Mouse (Mus musculus) mature B cell (primary cell): ENCODE measurements around the gene Ulk4.

Source experiments
- in situ Hi-C: fragments of 300-500 bp; cut with MboI; formaldehyde crosslinking; loops from 2 replicates; pipeline ENCODE4 v1.14.3; 2019

The Ulk4 gene

DNA sequence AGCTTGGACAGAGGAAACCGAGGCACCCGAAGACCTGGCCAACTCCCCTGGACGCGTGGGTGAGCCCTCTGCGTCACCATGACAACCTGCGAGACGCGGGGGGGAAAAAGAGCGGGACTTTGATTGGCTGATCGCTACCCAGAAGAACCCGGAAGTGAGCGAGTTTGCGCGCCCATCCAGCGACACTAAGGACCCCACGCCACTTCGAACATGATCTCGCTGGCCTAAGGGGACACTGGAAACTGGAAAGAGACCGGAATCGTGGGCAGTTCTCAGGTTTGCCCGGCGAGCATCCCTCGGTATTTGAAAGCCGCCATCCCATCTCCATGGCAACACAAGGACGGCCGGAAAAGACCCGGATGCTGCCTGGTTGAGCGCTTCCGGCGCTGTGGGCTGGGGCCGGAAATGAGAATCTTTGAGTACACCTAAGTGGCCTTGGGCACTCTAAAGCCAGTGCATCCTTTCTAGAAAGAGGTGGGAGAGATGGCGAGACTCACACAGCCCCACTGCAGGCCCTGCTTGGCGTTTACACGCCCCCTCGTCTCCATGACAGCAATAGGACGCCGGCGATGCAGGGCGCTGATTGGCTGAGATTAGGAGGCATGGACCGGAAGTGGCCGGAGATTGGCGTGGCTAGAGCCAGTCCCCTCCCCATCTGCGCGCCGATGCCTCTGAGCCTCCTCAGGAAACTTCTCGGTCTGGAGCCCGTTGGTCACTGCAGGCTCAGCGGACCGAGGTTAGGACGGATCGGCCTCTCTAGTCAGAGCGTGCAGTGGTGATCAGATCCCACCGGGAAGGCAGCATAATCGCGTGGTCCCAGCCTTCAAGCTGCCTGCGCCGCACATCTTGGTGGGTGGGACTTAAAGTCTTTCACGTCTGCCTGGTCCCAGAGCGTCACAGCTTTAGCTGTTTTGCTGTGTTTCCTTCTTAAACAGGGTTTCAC lies at the start of gene Ulk4:
Gene Ulk4, minus strand, starts transcription at position 80 of the 943 bp plus-strand sequence.
- in situ Hi-C loops, result no loop called here

DNA sequence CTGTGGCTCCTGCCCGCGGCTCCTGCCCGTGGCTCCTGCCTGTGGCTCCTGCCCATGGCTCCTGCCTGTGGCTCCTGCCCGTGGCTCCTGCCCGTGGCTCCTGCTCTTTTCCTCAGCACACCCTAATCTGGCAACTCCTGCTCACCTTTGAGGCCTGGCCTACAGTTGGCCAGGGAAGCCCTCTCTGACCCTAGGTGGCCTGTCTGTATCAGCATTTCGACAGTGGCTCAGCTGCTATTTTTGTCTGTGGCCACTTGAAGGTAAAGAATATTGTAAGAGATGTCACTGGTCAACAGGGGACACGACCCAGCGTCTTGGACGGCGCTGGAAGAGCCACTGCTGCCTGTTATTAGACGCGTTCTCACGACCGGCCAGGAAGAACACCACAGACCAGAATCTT lies 45.0 kb upstream of the Ulk4 start:
- in situ Hi-C loops, result no loop called here

GRCm38 (mm10) chr9:121321118-121321517 lies 44.1 kb upstream of the Ulk4 start:
- in situ Hi-C loops, result no loop called here

DNA sequence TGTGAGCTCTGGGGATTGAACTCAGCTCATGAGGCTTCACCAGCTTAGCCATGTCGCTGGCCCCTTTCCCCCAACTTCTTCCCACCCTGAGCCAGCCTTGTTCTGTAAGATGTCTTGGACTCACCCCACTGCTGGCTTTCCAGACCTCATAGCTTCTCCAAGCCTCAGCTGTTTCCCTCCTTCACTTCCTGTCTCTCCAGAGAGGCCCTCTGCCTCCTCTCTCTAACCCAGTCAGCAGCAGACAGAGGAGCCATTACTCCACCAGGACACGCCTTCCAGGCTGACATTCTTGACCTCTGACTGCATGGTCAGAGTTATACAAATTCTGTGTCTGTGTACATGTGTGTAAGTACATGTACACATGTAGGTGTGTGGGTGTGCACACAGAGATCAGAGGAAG lies 43.4 kb upstream of the Ulk4 start:
- in situ Hi-C loops, result no loop called here

- in situ Hi-C loops, result no loop called here
Observed at GRCm38 (mm10) chr9:121319323-121319966, 42.4 kb upstream of the Ulk4 start.

DNA sequence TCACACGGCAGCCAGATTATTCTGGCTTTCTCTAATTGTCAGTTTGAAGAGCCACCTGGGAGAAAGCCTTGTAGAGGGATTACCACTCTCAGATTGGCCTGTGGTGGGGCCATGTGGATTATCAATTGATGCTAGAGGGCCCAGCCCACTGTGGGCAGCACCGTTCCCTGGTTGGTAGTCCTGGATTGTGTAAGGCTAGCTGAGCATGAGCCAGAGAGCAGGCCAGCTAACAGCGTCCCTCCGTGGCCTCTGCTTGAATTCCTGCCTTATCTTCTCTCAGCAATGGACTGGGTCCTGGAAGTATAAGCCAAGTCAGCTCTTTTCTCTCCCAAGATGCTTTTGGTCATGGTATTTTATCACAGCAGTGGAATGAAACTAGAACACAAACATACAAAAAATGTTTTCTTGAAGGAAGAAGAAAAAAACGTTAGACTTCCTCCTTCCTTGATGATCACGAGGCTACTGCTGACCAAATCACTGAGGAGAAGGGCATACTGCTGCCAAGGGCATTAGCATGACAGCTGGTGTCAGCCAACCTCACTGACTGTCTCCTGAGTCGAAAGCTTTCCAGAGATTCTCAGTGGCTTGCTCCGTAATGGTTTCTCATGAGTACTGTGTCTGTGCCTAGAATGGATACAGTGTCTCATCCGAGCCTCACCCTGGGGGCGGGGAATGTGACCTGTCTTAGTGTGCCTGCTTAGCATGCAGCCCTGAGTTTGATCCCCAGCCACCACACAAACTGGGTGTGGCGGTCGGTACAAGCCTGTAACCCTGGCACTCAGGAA lies 39.8 kb upstream of the Ulk4 start:
- in situ Hi-C loops, result no loop called here

DNA sequence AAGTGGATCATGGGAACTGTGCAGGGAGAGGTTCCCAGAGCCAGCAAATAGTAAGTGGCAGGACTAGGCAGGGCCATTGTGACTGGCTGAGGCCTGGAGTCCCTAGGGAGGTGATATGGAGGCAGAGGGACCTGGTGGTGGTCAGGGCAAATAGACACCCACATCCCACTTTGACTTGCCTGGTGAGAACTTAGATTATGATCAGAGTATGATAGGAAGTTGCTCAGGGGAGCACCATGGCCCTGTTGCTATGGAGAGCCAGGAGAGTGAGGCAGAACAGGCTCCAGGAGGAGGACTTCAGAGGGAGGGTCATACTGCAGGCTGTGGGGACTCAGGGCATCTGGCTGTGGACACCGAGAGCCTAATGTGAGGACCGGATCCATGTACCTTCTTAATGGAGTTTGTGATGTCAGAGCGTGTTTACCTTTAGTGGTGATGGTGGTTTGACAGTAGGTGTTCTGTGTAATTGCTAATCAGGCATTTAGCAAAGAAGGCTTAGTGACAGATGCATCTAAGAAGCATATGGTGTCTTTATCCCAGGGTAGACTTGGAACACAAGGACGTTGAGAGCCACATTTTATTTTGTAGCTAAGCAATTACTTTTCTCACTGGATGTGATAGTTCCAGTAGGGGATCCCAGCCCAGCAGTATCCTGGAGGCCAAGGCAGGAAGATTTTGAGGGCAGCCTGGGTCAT lies 39.1 kb upstream of the Ulk4 start:
- in situ Hi-C loops, result no loop called here

DNA sequence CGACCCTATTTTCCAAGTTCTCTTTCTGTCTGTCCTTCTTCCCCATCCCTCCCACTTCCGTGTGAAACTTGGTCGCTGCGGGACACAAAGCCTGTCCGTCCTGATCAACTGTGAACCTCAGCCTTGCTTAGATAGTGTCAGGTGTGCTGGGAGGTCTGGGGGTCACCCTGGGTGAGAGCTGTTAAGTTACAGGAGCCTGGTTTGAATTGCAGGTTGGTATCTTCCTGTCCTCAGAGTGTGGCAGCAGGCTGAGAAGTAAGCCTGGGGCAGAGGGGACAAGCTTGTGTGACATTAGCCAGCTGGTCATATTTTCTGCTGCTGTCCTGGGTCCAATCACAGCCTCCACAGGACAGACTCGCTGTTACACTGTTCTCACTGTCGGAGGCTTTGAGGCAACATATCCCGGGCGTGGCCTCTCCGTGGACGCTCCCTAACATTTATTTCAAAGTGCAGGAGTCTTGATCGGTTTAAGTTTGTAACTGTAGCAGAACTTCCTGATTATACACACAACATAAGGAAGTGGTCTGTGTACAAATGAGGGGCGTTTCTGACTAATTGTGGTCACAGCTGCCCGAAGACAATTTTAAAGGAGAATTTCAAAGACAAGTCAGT lies 37.6 kb upstream of the Ulk4 start:
- in situ Hi-C loops, result no loop called here

DNA sequence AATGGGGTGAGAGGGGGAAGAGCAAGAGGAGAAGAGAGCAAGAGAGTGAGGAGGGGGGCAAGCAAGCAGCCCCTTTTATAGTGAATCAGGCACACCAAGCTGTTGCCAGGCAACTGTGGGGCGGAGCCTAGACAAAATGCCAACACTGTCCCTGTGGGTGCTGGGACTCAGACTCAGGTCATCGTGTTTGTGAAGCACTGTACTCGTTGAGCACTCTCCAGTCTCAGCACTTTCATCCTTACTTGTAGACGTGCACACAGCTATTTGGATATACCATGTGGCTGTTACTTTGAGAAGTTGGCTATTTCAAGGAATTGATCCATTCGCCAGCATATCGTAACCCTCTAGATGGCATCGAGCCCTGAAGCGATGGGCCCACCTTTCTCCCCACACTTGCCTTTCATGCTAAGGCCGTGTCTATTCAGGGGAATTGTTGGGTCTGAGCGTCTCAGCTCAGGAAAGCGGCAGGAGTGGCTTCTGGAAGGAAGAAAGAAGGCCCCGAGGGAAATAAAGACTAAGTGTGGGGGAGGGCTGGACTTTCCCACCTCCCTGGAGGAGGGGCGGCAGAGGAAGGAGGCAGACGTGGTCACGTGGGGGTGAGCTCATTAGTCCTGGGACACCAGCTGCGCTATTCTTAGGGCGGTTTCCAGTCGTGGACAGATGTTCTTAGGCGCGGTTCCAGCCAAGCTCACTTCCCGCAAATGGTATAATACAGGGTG lies 36.8 kb upstream of the Ulk4 start:
- in situ Hi-C loops, result no loop called here

DNA sequence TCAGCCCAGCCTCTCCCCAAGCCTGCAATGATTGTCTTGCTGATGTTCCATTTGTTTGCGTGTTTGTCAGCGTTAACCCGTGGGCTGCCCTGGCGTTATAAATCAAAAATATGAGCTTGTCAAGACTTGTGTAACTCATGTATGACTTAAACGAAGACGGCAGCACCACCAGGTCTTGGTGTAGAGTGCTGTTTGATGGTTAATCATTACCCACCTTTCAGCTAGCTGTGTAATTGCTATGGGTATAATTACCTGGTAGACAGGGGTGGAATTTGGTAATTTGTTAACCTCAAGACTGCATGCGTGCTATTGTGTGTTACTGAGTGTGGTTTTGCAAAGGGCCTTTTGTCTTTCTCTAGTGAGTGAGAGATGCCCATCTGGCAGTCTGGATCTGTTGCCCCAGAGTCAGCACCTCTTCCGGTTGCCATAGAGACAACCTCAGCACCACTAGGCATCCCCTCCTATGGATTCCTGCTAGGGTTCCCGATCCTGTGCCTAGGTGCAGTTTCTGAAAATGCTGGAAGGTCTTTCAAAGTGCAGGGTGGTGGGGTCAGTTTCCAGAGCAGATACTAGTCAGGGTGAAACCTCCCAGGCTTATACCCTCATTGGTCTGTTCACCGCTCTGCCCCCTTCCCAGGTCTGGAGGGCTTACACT lies 35.4 kb upstream of the Ulk4 start:
- in situ Hi-C loops, result no loop called here

- in situ Hi-C loops, result no loop called here
Observed at GRCm38 (mm10) chr9:121311846-121312236, 34.8 kb upstream of the Ulk4 start.

GRCm38 (mm10) chr9:121310501-121310900 lies 33.5 kb upstream of the Ulk4 start:
- in situ Hi-C loops, result no loop called here

- in situ Hi-C loops, result no loop called here
Observed at GRCm38 (mm10) chr9:121309287-121309686, 32.3 kb upstream of the Ulk4 start.

DNA sequence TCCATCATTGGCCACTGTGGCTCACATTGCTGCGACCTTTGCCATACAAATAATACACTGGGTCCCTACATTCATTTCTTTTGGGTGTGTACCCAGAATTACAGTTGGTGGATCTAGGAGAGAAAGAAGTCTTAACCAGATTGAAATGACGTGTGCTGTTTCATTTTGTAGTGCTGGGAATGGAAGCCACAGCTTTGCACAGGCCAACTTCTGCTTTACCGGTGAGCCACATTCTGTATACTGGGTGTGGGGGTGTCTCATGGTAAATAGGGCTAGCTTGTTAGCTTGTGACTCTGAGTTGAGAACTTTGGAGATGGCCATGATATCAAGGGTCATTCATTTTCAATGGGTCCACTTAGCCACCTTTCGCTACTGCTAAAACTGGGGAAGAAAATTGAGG lies 28.5 kb upstream of the Ulk4 start:
- in situ Hi-C loops, result no loop called here

- in situ Hi-C loops, result no loop called here
Observed at GRCm38 (mm10) chr9:121304520-121304919, 27.5 kb upstream of the Ulk4 start.

DNA sequence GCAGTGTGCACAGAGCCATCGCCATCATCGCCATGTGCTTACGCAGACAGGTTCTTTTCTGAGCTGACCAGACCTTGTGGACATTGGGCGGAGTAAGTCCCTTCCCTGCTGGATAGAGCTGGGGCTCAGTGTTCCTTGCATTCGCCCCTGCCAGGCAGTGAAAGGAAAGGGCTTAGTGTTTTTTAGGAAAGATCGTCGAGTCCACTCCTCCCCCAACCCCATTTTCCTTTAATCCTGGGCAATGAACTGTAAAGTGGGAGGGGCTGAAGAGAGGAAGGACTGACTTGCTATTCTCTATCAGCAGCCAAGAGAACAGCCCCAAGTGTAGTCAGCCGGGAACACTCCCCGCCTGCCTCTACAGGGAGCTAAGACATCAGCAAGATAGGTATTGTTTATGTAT lies 26.8 kb upstream of the Ulk4 start:
- in situ Hi-C loops, result no loop called here

DNA sequence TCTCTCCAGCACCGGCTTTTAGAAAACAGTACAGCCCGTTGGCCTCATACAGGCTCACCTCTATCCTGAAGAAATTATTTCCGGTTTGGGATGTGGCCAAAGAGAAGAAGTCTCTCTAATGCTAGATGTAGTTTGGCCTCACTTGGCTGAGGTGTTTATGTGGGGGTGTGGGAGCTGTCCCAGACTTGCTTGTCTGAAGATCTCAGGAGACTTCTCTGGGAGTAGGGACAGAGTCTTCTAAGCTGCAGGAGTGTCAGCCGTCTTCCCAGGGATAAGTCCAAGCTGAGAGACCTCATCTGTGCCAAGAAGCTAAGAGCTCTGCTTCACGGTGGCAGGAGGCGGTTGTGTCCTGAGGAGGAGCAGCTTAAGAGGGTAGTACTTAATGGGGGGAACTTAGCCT lies 26.1 kb upstream of the Ulk4 start:
- in situ Hi-C loops, result no loop called here

- in situ Hi-C loops, result no loop called here
Observed at GRCm38 (mm10) chr9:121302543-121302942, 25.5 kb upstream of the Ulk4 start.

- in situ Hi-C loops, result no loop called here
Observed at GRCm38 (mm10) chr9:121301041-121301920, 24.3 kb upstream of the Ulk4 start.
